Mouse (Mus musculus): Measurements from ENCODE around the gene Capn11.

- no peak for TF ChIP-seq POLR2A (IDR thresholded peaks at IDR 0.05; ENCODE audit: borderline replicate concordance, extremely low read depth, low read depth, low read length)
- no peak for TF ChIP-seq CTCF (IDR thresholded peaks at IDR 0.05; ENCODE audit: insufficient read depth, low read length)
These were observed 20.4 kb downstream of the Capn11 start for GRCm38 (mm10) chr17:45638596-45639295.

Measured in lung, adult 2 months (tissue).